Mouse (Mus musculus) layer of hippocampus, adult 9-10 months (tissue): ENCODE measurements around the gene Tmem145.
A peak's percentile ranks its signal among the peaks of the same experiment; 100 is the strongest.
"Not testable (repeated sequence)": the region's sequence is repeated elsewhere in the genome, so short reads cannot be mapped to it uniquely, and the experiment has no call there.

Source experiments
- DNase-seq: peaks from one replicate; pipeline ENCODE4 v3.0.0; 2022; ENCODE audit warnings: low spot score

Gene Tmem145

DNA sequence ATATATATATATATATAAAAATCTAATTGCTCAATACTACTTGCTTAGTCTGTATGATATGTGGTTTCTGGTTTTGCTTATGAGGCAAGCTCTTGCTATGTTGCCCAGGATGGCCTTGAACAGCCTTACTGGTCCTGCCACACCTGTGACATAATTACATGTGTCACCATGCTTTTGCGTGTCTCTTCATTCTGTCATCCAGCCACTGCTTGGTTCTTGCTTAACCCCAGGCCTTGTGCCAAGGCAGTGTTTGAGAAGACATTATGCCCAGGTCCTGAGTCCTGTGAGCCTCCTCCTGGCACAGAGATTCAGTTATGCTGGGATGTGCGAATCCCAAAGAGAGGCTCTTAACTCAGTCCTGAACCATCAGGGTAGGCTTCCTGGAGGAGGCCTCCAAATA, 17.3 kb downstream of the Tmem145 start:
- no peak for DNase-seq

DNA sequence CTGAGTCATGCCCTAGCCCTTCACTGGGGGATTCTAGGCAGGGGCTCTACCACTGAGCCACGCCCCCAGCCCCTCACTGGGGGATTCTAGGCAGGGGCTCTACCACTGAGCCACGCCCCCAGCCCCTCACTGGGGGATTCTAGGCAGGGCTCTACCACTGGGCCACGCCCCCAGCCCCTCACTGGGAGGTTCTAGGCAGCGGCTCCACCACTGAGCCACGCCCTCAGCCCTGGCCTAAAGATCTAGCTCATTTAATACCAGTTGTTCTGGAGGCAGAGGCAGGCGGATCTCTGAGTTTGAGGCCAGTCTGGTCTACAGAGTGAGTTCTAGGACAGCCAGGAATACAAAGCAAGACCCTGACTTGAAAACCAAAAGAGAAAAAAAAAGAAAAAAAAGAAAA, 19.5 kb downstream of the Tmem145 start:
- not testable (repeated sequence) for DNase-seq

DNA sequence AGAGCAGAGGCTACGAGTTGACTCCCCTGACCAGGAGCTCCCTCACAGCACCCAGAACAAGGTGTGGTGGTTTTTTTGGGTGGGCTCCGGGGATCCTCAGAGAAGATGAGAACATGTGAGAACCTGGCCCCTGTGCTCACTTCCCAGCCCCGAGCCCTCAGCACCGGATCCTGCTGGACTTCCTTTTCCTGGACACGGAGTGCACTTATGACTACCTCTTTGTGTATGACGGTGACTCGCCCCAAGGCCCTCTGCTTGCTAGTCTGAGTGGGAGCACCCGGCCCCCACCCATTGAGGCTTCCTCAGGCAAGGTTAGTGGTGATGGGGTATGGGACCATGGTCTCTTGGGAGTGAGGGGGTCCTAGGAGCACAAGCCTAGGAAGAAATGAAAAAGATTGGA, 20.3 kb downstream of the Tmem145 start:
- no peak for DNase-seq

DNA sequence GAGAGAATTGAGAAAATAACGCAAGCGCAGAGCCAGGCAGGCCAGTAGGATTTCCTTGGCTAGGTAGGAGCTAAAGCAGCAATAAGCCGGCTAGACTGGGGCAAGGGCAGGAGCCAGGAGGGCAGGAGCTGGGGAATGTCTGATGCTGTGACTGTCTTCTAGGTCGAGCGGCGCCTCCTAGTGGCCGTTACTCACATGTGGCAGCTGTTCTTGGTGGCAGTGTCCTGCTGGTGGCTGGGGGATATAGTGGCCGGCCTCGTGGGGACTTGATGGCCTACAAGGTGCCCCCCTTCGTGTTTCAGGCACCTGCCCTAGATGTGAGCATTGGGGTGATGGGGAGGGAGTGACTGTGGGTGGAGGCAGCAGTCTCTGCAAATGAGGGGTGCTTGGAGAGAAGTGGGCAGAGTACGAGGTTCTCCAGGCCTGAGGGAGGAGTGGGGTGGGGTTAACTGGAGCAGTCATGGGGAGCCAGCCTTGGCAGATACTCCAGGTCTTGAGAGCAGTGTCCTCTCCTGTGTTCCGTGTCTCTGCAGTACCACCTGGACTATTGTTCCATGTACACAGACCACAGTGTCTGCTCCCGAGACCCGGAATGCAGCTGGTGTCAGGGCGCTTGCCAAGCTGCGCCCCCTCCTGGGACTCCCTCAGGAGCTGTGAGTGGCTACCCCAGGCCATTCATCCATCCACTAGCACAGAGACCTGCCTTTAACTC, 27.8 kb downstream of the Tmem145 start:
- peak; percentile 50 for DNase-seq

DNA sequence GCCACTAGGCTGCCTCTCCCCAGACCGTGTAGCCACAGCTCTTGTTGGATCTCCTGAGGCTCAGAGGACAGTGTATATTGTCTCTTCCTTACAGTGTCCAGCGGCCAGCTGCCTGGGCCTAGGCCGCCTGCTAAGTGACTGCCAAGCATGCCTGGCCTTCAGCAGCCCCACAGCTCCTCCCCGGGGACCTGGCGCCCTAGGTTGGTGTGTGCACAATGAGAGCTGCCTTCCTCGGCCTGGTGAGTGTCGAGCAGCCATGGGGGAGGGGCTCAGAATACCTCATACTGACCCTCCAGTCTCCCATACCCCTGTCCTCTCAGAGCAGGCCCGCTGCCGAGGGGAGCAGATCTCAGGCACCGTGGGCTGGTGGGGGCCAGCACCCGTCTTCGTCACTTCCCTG, 28.6 kb downstream of the Tmem145 start:
- no peak for DNase-seq

DNA sequence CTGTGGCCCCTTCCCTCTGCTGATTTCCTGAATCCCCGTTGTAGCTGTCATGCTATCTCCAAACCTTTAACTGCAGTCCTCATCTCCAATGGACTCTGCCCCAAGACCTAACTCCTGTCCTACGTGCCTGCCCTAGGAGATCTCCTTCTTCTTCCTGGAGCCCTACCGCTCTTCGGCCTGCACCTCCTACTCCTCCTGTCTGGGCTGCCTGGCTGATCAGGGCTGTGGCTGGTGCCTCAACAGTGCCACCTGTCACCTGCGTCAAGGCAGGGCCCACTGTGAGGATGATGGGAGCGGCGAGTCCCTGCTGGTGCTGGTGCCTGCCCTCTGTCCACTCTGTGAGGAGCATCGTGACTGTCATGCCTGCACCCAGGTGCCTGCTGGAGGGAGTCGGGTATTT, 33.4 kb downstream of the Tmem145 start:
- DNase-seq, result no peak

DNA sequence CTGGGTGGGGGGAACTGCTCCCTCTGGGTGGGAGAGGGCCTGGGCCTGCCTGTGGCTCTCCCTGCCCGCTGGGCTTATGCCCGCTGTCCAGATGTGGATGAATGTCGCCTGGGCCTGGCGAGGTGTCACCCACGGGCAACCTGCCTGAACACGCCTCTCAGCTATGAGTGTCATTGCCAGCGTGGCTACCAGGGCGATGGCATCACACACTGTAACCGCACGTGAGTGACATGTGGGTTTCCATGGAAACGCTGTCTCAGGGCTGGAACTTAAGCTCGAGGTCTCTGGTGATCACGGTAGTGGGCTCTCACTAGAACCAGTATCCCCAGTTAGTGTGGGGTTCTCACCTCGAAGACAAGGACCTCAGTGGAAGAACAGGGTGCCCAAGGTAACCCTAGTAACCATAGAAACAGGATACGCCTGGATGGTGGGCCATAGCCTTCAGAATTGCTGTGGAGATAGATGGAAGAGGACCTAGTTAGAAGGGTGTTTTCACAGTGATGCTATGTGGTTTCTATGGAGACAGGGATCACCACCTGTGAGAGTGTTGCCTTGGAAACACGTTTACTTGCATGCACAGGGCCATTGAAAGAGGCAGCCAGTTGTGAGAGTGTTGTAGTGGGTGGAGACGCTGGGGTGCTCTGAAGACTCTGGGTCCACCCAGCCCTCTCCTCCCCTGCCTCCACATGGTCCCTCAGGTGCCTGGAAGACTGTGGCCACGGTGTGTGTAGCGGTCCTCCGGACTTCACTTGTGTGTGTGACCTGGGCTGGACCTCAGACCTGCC, 35.3 kb downstream of the Tmem145 start:
- DNase-seq, result peak; percentile 26

DNA sequence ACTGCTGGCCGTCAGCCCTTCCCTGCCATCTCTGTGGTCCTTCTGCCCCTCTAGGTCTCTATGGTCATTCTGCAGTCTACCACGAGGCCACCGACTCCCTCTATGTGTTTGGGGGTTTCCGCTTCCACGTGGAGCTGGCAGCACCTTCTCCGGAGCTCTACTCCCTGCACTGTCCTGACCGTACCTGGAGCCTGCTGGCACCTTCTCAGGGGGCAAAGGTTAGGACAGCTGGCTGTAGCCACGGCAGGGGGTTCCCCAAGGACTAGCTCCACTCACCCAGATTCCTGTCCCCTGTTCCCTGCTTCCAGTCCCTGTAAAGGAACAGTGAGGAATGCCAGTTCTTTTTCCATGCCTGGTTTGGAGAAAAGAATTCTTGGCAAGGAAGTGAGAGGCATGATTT, 43.0 kb downstream of the Tmem145 start:
- DNase-seq, result no peak

DNA sequence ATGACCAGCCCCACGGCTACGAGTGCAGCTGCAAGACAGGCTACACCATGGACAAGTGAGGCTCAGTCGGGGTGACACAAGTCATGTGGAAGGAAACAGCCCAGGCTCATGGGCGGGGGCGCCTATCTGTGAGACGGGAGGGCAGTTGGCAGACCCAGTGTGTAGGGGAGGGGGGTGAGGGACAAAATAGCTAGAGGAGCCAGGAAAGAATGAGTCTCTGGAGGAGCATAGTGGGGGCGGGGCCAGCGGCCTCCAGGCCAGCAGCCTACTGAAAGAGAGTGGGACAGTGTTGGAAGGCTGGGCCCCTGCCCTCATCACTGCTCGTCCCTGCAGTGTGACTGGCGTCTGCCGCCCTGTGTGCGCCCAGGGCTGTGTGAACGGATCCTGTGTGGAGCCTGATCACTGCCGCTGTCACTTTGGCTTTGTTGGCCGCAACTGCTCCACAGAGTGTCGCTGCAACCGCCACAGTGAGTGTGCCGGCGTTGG, 52.9 kb downstream of the Tmem145 start:
- DNase-seq, result no peak

DNA sequence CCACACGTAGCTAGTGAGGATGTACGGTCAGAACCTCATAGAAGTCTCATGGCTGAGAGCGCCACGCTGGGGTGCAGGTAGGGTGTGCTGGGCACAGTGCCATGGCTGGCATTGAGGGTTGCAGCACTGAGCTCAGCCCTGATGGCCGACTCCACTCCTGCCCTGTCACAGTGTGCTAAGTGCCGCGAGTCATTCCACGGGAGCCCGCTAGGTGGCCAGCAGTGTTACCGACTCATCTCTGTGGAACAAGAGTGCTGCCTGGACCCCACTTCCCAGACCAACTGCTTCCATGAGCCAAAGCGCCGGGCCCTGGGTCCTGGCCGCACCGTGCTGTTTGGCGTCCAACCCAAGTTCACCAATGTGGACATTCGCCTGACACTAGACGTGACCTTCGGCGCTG, 57.2 kb downstream of the Tmem145 start:
- no peak for DNase-seq

DNA sequence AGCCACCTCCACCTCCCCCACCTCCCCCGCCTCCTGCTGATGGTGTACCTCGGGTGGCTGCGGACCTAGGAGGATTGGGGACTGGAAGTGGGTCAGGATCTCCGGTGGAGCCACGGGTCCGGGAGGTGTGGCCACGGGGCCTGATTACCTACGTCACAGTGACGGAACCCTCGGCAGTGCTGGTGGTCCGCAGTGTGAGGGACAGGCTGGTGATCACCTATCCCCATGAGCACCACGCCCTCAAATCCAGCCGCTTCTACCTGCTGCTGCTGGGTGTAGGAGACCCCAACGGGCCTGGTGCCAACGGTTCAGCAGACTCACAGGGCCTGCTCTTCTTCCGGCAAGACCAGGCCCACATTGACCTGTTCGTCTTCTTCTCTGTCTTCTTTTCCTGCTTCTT, 57.7 kb downstream of the Tmem145 start:
- no peak for DNase-seq
